Mouse (Mus musculus): ENCODE data around the gene Far1.
A peak's percentile ranks its signal among the peaks of the same experiment; 100 is the strongest.

Far1 gene

DNA sequence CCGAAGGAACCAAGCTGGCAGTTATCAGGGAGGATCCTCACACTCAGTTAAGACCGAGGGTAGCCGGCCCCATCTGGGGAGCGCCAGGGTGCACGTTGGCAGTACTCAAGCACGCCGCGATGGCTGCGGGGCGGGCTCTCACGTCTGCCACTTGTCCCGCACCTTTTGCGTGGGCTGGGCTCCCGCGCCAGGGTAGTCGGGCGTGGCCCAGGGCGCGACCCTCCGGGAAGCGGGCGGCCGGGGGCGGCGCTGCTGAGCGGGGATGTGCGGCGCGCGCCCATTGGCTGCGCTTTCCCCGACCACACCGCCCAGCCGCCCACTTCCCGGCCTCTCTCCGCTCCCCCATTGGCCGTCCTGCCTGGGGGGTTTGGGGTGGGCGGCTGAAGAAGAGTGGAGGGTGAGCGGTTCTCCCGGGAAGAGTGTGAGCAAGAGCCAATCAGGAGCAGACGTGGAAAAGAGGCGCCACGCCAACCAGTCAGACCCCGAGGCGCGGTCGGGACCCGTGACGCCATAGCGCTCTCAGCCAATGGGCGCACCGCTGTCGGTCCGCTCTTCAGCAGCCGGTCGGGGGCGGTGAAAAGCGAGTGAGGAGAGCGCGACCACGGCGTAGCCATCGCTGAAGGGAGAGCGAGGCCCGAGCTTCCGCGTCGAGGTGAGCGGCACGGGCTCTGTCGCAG is at the start of gene Far1:
Gene Far1 (plus strand): TSS at position 549 of the 677 bp plus-strand sequence.
- DNase-seq (ENCODE audit: low spot score): peak; percentile 95

DNA sequence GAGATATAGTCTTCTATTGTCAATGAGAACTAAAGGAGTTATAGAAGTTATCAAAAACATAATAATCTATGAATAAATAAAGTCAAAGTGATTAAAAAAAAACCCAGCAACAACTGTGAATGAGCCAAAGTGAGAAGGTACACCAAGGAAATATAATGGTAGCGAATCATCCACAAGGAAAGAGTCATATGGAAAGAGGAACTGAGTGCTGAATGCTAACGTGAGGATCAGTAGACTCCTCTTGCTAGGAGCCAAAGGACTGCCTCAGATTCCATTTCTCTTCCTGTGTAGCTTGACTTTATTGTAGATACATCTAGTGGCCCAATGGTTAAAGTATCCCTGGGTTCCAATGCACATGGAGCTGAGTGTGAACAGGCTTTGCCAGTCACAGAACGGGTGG is 45.3 kb upstream of the Far1 start:
- no peak for DNase-seq (ENCODE audit: low spot score)

DNA sequence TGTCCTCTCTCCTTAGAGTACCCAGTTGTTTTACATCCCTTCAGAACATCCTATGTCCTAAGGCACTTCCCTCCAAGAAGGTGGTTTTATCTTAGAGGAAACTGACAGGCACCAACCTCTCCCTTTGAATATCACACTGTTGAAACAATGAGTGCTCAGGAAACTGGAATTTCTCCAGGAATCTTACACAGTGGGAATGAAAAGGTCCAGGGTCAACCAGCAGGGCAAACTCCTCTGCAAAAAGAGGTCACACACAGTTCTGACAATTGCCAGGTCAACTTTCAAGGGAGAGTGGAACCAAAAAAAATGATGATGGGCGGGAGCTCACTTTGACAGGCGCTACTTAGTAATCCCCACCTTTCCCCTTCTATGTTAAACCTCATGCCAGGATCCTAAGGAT is 43.0 kb upstream of the Far1 start:
- DNase-seq (ENCODE audit: low spot score): no peak

DNA sequence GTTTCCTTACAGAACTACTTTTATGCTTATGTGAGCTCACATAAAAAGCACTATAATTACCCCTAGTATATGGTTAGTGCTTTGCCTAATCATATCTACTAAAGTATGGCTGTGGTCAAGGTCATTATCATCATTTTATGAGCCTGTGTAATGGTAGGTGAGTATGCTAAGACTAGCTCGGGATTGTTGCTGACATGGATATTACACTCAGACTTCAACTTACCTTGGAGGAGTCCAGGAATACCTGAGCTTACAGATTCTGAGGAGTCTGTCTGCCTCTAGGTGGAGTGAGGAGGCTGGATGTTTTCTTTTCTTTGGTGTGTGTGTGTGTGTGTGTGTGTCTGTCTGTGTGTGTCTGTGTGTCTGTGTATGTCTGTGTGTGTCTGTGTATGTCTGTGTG is 42.0 kb upstream of the Far1 start:
- DNase-seq (ENCODE audit: low spot score): no peak

GRCm38 (mm10) chr7:113495792-113496191 is 17.8 kb upstream of the Far1 start:
- no peak for DNase-seq (ENCODE audit: low spot score)

DNA sequence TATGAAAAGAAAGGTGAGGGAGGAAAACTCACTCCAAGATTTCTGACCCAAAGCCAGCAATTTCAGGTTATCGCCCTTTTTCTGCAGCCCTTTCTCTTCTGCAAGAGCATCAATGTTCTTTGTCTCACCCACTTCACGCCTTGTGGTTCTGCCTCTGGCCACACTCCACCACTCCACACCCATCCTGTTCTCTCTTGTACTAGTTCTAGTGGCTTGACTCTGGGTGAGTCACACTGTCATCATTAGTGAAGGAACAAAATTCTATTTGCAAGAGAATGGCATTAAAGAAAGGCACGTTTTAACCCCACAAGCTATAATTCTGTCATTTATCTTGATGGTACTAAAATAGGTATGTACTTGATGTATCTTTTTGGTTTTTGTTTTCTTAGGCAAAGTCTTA is 15.2 kb upstream of the Far1 start:
- DNase-seq (ENCODE audit: low spot score): no peak

DNA sequence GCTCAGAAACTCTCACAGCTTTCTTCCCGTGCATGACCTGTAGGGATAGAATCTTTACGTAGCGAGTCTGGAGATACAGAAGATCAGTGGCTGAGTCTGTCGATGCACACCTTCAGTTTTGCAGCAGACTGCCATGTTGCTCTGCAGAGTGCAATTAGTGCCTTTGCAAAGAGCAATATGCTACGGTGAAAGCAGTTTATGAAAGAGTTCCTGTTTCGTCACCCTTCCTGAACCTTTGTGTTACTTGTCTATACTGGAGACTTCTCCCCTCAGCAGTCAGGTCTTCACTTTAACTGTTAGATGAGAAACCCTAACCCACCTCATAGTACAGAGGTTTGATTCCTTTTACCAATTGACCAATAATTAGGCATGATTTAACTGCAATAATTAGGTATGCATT is 13.8 kb upstream of the Far1 start:
- DNase-seq (ENCODE audit: low spot score): no peak

DNA sequence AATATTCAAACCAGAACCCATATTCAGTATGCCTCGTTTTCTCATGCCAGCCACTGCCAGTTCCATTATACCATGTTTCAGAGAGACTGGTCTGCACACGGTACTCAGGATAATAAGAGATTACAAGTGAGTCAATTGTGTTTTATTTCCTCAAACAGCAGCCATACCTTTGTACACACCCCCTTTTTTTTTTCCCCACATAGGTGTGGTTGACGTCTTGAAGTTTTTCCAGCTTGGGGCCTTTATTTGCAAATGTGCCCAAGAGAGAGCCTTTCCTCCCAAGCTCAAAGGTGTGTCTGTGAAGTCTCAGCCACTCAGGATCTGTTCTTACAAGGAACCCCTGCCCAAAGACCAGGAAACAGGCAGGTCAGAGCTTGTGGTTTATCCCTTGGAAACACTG is 11.2 kb upstream of the Far1 start:
- no peak for DNase-seq (ENCODE audit: low spot score)

- no peak for DNase-seq (ENCODE audit: low spot score)
Observed at GRCm38 (mm10) chr7:113505047-113505446, 8.6 kb upstream of the Far1 start.

DNA sequence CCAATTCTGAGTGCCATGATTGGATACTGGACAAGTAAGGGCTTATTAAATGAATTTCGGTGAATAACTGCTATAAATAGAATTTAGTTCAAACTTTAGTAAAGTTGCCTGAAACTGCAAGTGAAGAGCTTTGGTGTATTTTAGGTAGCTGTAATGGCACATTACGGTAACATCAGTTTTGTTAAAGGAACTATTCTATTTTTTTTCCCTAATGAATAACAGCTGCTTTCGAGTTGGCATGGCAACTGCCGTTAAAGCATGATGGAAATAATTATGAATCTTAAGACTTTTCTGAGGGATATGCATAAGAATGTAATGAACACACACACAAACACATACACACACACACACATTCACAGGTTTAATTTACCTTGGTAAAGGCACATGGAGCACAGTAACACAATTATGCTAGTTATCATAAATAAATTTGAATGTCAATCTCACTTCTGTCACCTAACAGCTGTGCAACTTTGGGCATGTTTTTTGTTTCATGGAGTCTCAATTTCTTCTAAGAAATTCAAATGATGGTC is 8.1 kb upstream of the Far1 start:
- DNase-seq (ENCODE audit: low spot score): no peak

GRCm38 (mm10) chr7:113507846-113508245 is 5.8 kb upstream of the Far1 start:
- no peak for DNase-seq (ENCODE audit: low spot score)

DNA sequence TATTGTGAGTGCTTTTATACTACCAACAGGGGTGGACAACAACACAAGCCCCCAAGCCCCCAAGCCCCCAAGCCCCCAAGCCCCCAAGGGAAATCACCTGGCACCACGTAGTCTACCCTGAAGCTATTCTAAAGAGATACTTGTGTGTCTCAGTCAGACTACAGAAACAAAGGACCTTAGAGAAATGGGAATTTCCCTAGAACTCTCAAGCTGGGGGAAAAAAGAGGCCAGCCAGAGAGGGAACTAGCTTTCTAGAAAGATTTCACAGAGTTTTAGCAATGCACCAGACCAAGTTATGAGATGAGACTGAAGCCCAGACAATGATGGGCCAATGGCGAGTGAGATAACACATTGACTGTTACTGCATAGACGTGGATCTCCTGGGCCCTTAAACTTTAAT is 2.2 kb upstream of the Far1 start:
- no peak for DNase-seq (ENCODE audit: low spot score)

DNA sequence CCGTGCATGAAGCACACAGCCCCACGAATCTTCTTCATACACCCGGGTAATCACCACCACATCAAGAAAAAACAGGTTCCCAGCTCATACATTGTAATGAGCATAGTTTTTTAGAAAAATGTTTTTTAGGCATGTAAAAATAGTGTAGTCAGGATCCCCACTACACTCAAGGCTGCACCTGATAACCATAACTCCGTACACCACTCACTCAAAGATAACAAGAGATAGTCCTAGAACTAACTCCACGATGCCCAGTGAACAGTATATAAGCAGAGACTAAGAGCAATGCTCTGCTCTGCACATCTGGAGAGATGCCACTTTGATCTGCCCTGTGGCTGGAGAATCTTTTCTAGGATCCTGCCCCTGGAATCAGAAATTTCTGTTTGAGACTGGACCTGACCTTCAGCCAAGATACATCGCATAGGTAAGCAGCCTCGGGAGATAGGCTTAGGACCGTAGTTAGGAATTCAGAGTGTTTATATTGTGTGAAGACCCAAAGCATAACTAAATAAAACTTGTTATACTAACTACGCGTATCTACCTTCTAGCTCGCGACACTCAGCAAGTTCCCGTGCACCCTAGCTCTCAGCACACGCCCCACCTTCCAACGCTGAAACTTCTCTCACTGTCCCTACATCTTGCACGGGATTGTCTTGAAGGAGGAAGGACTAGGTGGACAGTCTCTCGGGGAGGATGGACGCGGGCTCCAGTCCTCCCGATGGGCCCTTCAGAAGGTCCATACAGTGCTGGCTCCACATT is 928 bp upstream of the Far1 start:
- DNase-seq (ENCODE audit: low spot score): peak; percentile 19

DNA sequence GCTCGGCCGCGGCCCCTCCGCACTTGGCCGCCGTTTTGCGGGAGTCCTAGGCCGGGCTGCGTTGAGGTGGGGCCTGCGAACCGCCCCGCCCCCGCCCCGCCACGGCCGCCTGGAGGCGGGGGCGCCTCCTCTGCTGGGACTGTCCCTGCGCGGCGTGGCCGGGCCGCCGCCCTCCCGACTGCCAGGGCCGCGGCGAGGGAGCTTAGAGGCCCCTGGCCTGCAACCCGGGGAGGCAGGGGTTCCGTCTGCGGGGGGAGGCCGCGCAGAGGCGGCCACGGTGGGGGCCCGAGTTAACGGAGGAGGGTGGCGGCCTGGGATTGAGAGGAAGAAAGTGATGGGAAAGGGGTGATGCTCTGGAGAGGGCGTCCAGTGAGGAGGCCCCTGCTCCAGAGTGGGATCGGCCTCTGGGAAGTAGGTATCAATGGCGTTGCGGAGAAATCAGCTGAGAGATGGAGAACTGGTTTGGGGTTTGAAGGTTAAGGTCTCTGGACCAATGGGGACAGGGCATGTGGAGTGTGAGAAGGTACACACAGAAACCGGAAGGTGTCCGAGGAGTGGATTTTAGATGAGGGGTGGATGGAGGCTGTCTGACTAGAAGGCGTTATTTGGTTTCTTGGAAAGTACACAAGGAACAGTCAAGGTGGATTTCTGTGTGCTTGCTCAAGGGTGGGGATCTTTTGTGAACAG is 472 bp downstream of the Far1 start:
- no peak for DNase-seq (ENCODE audit: low spot score)

GRCm38 (mm10) chr7:113515831-113516230 is 2.2 kb downstream of the Far1 start:
- no peak for DNase-seq (ENCODE audit: low spot score)

DNA sequence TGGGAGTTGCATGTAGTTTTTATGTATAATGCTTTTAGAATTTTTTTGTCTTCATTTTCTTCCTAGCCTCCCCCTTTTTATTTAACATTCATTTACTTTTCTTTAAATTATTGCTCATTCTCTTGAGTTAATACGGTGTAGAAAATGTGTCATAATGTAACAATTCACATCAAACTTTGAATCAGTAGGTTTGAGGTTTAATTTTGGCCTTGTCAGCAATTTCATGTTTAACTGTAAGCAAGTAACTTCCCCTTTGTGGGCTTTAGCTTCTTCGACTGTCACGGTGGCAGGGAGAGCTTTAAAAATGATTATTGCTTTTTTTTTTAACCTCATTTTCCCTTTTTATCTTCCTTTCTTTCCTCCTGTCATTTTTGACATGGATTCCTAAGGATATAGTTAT is 4.8 kb downstream of the Far1 start:
- no peak for DNase-seq (ENCODE audit: low spot score)

GRCm38 (mm10) chr7:113518961-113519360 is 5.3 kb downstream of the Far1 start:
- no peak for DNase-seq (ENCODE audit: low spot score)

DNA sequence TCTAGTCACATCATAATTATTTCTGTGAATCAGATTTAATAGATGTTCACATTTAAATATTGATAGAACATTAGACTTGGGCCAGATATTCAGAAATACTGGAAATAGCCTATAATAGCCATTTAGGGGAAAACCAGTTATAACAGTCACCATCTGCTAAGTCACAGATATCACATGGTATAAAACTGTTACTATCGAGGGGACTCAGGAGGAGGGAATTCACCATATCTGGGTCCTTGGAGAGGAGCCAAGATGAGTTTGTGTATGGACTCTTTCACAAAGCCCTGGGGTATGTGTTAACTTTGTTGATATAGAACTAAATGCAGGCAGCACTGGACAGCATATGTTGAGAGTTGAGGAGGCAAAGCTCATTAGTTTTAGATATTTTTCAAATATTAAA is 29.5 kb downstream of the Far1 start:
- DNase-seq (ENCODE audit: low spot score): no peak

DNA sequence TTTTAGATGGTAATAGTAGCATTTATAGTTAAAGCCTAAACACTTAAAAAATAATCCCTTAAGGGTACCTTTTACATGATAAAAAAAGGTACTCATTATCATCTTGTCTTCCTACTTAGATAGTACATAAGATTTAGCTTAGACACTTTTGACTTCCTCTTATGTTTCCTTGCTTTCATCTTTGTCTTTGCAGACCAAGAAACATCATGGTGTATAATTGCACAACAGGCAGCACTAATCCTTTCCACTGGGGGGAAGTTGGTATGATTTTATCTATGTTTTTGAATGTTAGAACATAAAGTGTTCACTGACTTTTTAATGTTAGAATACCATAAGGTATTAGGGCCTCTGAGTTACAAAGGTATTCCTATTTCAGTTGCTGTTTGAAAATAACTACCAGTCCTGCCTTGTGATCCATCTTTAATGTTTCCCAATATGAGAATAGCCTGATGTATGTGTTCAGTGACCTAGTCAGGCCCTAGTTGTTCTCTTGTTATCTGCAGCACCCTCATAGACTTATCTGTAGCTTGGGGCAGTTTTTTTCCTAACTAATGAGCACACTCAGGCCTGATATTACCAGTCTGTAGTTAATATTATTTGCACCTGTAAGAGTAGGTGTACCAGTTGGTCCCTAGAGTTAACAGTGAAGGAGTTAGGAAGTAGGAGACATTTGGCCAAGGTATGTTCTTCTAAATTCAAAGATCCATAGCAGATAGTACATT is 38.3 kb downstream of the Far1 start:
- no peak for DNase-seq (ENCODE audit: low spot score)

- DNase-seq (ENCODE audit: low spot score): no peak
Observed at GRCm38 (mm10) chr7:113552508-113552907, 38.9 kb downstream of the Far1 start.

- no peak for DNase-seq (ENCODE audit: low spot score)
Observed at GRCm38 (mm10) chr7:113556138-113556537, 42.5 kb downstream of the Far1 start.

GRCm38 (mm10) chr7:113566892-113567291 is 53.3 kb downstream of the Far1 start:
- DNase-seq (ENCODE audit: low spot score): no peak
